Mouse (Mus musculus): ENCODE data around the gene Upk3b.

The Upk3b gene

DNA sequence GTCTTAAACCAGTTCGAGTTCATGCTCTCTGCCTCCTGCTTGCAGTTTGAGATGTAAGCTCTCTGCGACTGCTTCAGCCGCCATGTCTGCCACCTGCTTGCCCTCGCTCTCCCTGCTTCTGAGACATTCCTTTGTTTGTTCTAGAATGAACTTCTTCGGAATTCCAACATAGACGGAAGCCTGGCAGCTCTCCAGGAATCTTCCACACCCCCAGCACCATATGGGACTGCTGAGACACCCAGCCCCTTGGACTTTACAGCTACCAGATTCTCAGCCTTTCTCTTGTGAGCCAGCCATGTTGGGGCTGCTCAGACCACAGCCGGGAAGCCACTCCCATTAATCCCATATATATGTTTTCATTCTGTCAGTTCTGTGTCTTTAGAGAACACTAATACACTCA lies 38.0 kb downstream of the Upk3b start:
- 26% methylated on average over 7 of the region's 7 CpGs for WGBS

DNA sequence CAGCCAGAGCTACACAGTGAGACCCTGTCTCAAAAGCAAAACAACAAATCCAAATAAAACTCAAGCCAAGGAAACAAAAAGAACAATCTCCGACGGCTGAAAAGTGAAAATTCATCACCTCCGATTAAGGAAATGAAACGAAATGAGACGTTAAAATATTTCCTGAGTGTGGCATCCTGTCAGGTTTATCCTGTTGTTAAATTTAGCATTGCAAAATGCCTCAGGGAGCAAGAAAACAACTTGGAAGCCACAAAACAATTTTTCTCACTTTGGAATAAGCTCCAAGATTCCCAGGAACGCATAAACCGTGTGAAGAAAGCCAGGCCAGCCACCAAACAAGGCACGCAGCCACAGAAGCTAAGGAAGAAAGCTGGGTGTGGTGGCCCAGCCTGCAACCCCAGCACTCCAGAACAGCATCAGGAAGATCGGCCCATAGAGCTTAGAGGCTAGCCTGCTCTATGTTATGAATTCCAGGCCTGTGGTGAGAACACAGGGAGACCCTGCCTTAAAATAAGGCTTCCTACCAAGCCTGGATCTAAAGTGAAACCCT lies 38.8 kb downstream of the Upk3b start:
- WGBS: 70% methylated on average over 9 of the region's 9 CpGs

DNA sequence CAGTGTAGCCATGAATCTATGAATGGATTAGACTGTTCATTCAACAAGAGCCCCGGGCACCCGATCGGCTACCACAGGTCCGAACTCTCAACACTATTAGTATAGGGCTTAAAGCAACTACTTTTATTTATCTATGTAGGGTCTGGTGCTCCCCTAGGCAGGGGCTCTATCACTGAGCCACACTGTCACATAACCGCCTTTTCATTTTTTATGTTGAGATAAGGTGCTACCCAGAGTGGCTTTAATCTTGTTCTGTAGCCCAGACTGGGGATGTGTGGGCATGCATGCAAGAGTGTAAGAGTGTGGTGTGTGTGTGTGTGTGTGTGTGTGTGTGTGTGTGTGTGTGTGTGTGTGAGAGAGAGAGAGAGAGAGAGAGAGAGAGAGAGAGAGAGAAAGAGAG lies 39.8 kb downstream of the Upk3b start:
- WGBS: 83% methylated on average over 5 of the region's 5 CpGs

DNA sequence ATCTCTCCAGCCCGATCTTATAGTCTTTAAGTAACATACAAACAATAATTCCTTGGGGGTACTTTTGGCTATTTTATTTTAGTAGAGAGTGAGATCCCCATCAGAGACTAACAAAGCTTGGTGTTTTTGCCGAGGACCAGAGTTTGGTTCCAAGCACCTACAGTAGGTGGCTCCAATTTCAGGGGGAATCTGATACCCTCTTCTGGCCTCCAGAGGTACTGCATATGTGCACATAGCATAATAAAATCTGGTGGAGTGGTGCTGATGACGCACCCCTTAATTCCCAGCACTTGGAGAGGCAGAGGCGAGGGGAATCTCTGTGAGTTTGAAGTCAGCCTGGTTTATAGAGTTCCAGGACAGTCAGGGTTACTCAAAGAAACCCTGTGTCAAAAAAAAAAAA lies 44.0 kb downstream of the Upk3b start:
- WGBS: 81% methylated on average over 4 of the region's 4 CpGs

GRCm38 (mm10) chr5:136083669-136084107 lies 45.4 kb downstream of the Upk3b start, which contains the start of gene Rasa4:
TSS of gene Rasa4 (plus strand) at chr5:136083916.
- 0% methylated on average over 27 of the region's 28 CpGs for WGBS

DNA sequence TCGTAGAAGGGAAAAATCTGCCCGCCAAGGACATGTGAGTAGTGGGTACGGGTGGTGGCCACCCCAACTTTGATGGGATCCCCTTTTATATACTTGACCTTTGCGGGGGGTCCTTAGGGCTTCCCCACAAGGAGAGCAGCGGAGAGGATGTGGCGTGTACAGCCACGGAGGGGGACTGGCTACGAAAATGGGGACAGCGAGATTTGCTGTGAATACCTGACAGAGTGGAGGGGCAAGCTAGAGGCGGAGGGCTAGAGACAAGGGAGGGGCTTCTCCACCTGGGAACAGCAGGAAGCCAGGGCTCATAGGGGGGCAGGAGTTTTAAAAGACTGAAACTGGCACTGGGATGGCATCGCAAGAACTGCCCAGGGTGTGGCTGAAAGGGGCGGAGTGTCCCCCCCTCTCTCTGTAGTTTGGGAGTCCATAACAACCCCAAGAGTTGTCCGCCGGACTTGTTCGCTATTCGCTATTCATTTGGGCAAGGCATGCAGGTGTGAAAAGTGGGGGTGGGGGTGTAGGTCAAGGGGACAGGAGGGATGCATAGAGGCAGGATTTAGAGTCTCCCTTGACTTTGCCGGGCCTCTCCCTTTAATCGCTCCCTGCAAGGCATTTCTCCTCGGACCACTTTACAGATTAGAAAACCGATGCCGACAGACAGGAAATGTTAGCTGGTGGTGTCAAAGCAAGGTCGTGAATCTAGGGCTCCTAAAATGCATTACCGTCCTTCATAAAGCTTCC lies 46.0 kb downstream of the Upk3b start:
- WGBS: 5% methylated on average over 23 of the region's 23 CpGs

- WGBS: 39% methylated on average over 21 of the region's 21 CpGs
Measured at GRCm38 (mm10) chr5:136084891-136085651, 46.8 kb downstream of the Upk3b start.

DNA sequence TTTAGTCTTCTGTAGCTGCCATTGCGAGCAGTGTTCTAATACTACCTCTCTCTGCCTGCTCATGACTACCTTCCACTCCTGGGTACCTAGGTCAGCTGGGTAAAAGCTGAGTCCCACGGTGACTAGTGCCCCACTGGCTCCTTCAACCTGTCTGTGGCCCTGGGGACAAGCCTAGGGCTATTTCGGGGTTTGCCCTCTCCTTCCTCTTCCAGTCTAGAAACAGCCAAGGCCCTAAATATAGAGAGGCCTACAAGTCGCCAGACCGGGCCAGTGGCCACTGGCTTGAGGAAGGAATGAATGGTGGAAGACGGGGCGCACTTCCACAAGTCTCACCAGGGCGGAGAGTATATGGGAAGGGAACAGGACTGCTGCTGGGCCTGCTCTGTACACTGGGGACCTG lies 48.0 kb downstream of the Upk3b start:
- WGBS: 91% methylated on average over 8 of the region's 8 CpGs

DNA sequence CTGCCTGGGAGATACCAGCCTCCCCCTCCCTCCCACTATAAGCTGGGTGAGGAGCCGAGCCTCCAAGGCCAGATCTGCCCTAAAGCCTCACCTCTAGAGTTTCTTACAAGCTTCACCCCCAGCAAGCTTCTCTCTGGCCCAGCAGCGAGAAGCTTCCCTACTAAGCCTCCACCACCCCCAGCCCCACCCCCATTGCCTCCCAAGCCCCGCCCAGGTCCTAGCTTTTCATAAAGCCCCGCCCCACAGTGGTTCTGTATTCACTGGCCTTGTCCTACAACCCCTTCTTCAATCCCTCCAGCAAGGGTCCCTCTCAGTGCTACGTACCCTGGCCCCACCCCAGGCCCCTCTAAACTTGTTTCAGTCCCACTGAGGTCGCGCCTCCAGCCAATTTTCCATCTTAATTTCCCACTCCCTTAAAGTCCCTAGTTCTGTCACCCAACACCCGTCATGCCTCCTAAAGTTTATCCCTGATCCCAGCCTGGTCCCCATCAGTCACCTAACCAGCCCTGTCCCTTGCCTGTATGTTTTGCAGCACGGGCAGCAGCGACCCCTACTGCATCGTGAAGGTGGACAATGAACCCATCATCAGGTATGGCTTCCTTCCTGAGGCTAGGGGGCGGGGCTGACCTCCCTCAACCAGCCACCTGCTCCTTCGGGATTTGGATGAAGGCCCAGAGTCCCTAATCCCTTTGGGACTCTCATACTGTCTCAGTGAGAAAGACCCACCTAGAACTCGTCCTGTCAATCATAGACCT lies 50.7 kb downstream of the Upk3b start:
- WGBS: 36% methylated on average over 14 of the region's 14 CpGs

GRCm38 (mm10) chr5:136091927-136092326 lies 53.6 kb downstream of the Upk3b start:
- WGBS: 76% methylated on average over 5 of the region's 5 CpGs

- WGBS: 35% methylated on average over 8 of the region's 8 CpGs
Measured at GRCm38 (mm10) chr5:136094249-136095010, 56.1 kb downstream of the Upk3b start.

DNA sequence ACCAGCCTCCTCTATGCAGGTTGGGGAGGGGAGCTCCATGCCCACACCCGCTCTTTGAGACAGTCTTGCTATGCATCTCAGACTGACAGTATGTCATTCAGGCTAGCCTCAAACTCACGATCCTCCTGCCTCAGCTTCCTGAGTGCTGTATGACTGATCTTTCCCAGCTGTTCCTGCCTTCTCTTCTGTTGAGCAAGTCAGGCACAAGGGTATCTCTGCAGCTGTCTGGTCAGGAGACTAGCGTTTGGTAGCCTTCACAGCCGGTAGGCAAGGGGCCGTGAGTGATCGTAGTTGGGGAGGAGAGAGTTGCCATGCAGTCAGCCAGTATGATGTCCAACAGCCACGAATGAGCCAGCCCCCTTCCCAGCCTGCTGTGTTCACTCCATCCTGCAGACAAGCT lies 56.8 kb downstream of the Upk3b start:
- WGBS: 75% methylated on average over 7 of the region's 7 CpGs

Data from cerebral cortex, adult 2 months (tissue).